Mouse (Mus musculus) megakaryocyte, embryonic 14.5 days (primary cell): ENCODE data around the gene Qrich1.

Experiments used
- FLI1 ChIP-seq: IDR thresholded peaks from 2 replicates; pipeline ENCODE4 v1.6.1; 2012; ENCODE audit warnings: low read length, inconsistent platforms, mixed read lengths
- GATA1 ChIP-seq: IDR thresholded peaks from 3 replicates; pipeline ENCODE4 v1.6.1; 2012; ENCODE audit warnings: mixed read lengths, low read length, inconsistent platforms, borderline replicate concordance

GRCm38 (mm10) chr9:108525400-108525799 lies 8.8 kb downstream of the Qrich1 start:
- TF ChIP-seq FLI1 (no peak), GATA1 (no peak)
